Mouse (Mus musculus) brain, adult 2 months (tissue): ENCODE results near the gene 4930572O03Rik.
A peak's percentile ranks its signal among the peaks of the same experiment; 100 is the strongest.
"Not testable (repeated sequence)": the region's sequence is repeated elsewhere in the genome, so short reads cannot be mapped to it uniquely, and the experiment has no call there.

Source experiments
- DNase-seq: peaks from one replicate; pipeline ENCODE4 v3.0.0; 2011; ENCODE audit warnings: low read depth, low spot score

4930572O03Rik gene

GRCm38 (mm10) chr5:15618764-15619163 is 38.1 kb downstream of the 4930572O03Rik start, which contains the start of gene Speer4d:
Speer4d (plus strand) TSS chr5:15619064.
- not testable (repeated sequence) for DNase-seq

DNA sequence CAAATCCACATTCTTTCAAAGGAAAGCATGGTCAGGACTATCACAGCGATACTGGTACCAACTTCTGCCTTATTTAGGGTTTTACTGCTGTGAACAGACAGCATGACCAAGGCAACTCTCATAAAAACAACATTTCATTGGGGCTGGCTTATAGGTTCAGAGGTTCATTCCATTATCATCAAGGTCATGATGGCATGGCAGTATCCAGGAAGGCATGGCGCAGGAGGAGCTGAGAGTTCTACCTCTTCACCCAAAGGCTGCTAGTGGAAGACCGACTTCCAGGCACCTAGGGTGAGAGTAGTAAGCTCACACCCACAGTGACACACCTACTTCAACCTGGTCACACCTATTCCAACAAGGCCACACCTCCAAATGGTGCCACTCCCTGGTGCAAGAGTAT is 40.7 kb downstream of the 4930572O03Rik start:
- not testable (repeated sequence) for DNase-seq

DNA sequence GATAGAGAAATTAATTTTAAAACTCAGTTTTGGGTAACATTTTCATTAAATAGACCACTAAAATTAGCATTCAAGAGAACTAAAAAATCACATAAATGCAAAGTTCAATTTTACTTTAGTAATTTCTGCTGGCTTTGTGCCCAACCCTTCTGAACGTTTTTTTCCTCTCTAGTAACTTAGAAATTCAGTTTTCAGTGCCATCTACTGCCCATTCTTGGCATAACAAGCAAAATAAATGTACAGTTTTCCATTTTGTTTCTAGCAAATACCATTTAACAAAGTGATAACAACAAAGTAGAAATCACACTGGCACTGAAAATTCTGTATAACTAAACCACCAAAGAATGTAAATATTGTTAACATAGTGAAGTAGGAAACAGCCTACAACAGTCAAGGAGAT is 46.2 kb downstream of the 4930572O03Rik start:
- DNase-seq, result peak; percentile 49

GRCm38 (mm10) chr5:15606677-15607076 is 50.2 kb downstream of the 4930572O03Rik start:
- DNase-seq, result not testable (repeated sequence)

GRCm38 (mm10) chr5:15603585-15603984 is 53.3 kb downstream of the 4930572O03Rik start:
- not testable (repeated sequence) for DNase-seq

DNA sequence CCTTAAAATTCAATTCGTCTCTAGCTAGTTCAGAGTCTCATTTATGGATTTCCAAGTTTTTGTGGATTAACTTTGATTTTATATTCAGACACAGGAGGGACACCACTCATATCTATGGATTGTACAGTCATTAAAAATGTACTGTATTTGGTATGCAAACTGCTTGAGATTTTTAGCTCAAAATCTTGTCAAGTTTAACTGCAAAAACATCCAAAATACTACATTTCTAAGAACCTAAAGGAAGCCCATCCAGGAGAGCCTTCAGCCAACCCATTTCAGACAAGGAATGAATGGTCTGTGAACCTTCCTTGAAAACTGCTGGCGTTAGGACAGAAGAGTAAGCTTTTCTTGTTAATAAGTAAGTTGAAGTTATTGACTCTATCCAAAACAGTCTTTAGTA is 53.9 kb downstream of the 4930572O03Rik start:
- not testable (repeated sequence) for DNase-seq

DNA sequence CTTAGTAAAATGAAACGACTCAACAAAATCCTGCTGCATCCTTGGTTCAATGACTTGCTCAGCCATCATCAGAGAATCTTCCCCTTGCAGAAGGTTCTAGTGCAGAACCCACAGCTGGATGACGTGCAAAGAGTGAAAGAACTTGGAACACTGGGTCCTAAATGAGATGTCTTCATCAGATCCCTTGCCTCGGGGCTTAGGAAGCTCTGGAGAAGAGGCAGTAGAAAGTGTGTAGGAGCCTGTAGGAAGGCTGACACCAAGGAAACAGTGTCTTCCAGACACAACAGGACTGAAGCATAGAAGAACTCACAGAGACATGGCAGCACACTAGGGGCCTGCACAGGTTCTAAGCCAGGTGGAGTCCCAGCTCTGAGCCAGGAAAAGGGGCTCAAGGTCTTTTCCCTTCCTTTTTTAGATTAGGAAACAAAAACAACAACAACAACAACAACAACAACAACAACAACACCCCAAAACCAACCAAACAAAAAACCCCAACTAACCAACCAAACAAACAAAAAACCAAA is 54.4 kb downstream of the 4930572O03Rik start:
- DNase-seq, result not testable (repeated sequence)
